Mouse (Mus musculus): ENCODE results near the gene Marf1. TPM values are rescaled to one million over a fixed set of nuclear protein-coding genes. Genes with fewer than 3 reads are reported as not detected.
"Not testable (repeated sequence)": the region's sequence is repeated elsewhere in the genome, so short reads cannot be mapped to it uniquely, and the experiment has no call there.

Marf1 gene
- polyA plus RNA-seq, 1 experiment from 2014 or later: 19.1 TPM

DNA sequence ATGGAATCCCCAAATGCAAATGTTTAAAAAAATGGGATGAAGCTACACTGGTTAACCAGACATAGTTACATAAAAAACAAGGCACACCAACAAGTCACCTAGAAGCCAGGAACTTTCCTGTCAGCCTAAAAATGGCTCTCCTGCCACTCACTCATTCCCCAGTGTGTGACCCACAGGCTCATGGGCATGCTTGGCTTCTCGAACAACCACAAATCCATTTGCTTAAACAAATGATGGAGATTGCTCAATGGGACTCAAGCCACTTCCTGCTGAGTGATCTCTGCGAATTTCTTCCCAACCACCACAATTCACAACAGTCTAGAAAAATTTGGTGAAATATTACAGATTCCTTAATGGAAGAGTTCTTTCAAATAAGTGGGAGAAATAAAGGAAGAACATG, 52.2 kb downstream of the Marf1 start:
- H3K4me1 ChIP-seq: no peaks in the 10 kb centered on the region
- no peak for ATAC-seq (ENCODE audit: insufficient number of reproducible peaks, insufficient read depth, low FRiP score, low TSS enrichment)
- H3K27me3 ChIP-seq: no peaks in the 10 kb centered on the region
- peaks cover 55% of the 10 kb centered on the region for H3K36me3 ChIP-seq
- 75% methylated on average over 2 of the region's 2 CpGs for WGBS
- no peak overlapping the region for H3K9ac ChIP-seq
- H3K9me3 ChIP-seq: no peaks in the 10 kb centered on the region
- H3K27ac ChIP-seq: no peak overlapping the region
- H3K4me3 ChIP-seq: no peak overlapping the region
- H3K4me2 ChIP-seq (replicated peaks): no peak overlapping the region

DNA sequence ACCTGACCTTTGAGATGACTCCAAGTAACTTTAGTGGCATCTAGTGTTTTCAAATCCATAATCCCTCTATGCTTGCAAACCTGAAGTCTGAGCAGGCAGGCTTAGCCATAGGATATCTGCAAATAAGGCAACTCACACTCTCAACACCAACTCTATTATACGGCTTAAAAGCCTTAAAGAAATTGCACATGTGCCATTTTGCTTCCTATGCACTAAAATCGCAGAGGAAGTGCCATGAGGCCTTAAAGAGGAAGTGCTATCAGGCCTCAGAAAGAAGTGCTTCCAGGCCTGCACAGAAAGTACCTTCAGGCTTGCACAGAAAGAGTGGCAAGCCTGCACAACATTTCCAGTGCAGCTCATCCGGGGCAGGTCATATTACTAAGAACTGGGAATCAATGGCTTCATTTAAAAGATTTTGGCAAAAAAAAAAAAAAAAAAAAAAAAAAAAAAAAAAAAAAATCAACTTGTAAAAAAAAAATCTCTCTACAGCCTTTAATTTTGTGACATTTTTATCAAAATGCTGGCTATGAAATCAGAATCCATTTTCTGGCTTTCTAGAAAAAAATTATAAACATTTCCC, 53.4 kb downstream of the Marf1 start:
- Histone ChIP-seq H3K4me3 (no peak overlapping the region), H3K27ac (no peak overlapping the region), H3K4me2 (replicated peaks) (no peak overlapping the region), H3K4me1 (no peaks in the 10 kb centered on the region), H3K9me3 (no peaks in the 10 kb centered on the region), H3K9ac (no peak overlapping the region), H3K36me3 (peaks cover 50% of the 10 kb centered on the region), H3K27me3 (no peaks in the 10 kb centered on the region)
- no peak for ATAC-seq (ENCODE audit: insufficient number of reproducible peaks, insufficient read depth, low FRiP score, low TSS enrichment)
- WGBS: 70% methylated on average over 3 of the region's 3 CpGs

- ATAC-seq (ENCODE audit: insufficient number of reproducible peaks, insufficient read depth, low FRiP score, low TSS enrichment): no peak
- Histone ChIP-seq H3K27ac (no peak overlapping the region), H3K9ac (no peak overlapping the region), H3K4me3 (no peak overlapping the region), H3K9me3 (no peaks in the 10 kb centered on the region), H3K4me2 (replicated peaks) (no peak overlapping the region), H3K4me1 (no peaks in the 10 kb centered on the region), H3K27me3 (no peaks in the 10 kb centered on the region), H3K36me3 (peaks cover 18% of the 10 kb centered on the region)
- WGBS: 87% methylated on average over 6 of the region's 6 CpGs
These were observed 57.3 kb downstream of the Marf1 start for GRCm38 (mm10) chr16:14105891-14106290.

- no peak for ATAC-seq (ENCODE audit: insufficient number of reproducible peaks, insufficient read depth, low FRiP score, low TSS enrichment)
- Histone ChIP-seq H3K4me2 (replicated peaks) (no peak overlapping the region), H3K9ac (no peak overlapping the region), H3K4me3 (no peak overlapping the region), H3K27ac (no peak overlapping the region), H3K9me3 (no peaks in the 10 kb centered on the region), H3K4me1 (no peaks in the 10 kb centered on the region), H3K27me3 (no peaks in the 10 kb centered on the region), H3K36me3 (no peaks in the 10 kb centered on the region)
- 63% methylated on average over 2 of the region's 2 CpGs for WGBS
These were observed 71.4 kb downstream of the Marf1 start for GRCm38 (mm10) chr16:14091771-14092170.

- Histone ChIP-seq H3K9ac (no peak overlapping the region), H3K27ac (no peak overlapping the region), H3K4me3 (no peak overlapping the region), H3K4me1 (no peaks in the 10 kb centered on the region), H3K36me3 (no peaks in the 10 kb centered on the region), H3K9me3 (no peaks in the 10 kb centered on the region), H3K4me2 (replicated peaks) (no peak overlapping the region), H3K27me3 (no peaks in the 10 kb centered on the region)
- ATAC-seq (ENCODE audit: insufficient number of reproducible peaks, insufficient read depth, low FRiP score, low TSS enrichment): no peak
- 88% methylated on average over 3 of the region's 3 CpGs for WGBS
These were observed 73.9 kb downstream of the Marf1 start for GRCm38 (mm10) chr16:14089296-14089695.

- ATAC-seq (ENCODE audit: insufficient number of reproducible peaks, insufficient read depth, low FRiP score, low TSS enrichment): no peak
- H3K36me3 ChIP-seq: no peaks in the 10 kb centered on the region
- no peaks in the 10 kb centered on the region for H3K9me3 ChIP-seq
- WGBS: 75% methylated on average over 3 of the region's 3 CpGs
- H3K9ac ChIP-seq: no peak overlapping the region
- H3K4me2 ChIP-seq (replicated peaks): no peak overlapping the region
- no peak overlapping the region for H3K4me3 ChIP-seq
- no peak overlapping the region for H3K27ac ChIP-seq
- no peaks in the 10 kb centered on the region for H3K4me1 ChIP-seq
- no peaks in the 10 kb centered on the region for H3K27me3 ChIP-seq
These were observed 74.9 kb downstream of the Marf1 start for GRCm38 (mm10) chr16:14088249-14088648.

DNA sequence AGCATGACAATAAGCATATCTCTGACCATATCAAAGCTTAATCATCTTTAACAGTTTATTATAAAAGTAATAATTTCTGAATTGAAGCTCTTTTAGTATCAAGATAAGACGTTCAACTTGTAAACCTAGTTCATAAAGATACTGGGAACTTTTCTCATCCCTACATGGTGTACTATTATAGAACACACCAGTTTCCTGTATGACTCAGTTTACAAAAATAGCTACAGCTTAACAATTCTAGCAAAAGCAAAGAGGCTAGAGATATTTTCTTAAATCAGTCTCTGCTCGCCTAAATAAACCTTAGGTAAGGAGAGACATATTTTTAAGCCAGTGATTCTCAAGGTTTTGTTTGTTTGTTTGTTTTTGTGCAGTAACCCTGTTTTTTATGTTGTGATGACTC, 80.2 kb downstream of the Marf1 start:
- ATAC-seq (ENCODE audit: insufficient number of reproducible peaks, insufficient read depth, low FRiP score, low TSS enrichment): no peak
- H3K9ac ChIP-seq: no peak overlapping the region

DNA sequence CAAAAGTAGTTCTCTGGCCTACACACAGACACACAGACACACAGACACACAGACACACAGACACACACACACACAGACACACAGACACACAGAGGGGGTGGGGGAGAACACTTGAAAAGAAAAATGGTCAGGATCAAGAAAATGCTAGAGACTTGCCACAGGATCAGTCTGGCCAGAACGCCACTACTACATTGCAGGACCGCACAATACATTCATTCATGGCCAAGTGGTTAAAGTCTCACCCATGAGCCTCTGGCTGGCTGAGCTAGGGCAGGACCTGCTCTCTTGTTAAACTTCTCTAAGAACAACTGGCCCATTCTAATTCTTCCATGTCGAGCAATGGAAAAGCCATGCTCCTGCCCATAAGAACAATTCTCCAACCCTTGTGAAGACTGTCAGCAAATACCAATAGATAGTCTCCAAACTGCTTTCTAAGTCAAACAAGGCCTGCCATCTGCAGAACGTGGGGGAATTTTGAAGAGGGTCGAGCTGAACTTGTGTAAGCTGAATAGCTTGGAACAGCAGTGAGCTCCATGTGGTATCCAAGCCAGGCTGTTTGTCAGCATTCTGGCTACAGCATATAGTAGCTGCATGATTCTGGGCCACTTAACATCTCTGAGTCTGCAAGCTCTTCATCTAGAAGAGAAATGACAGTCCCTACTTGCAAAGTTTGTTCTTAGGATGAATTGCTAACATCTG, 92.5 kb downstream of the Marf1 start:
- H3K36me3 ChIP-seq: no peaks in the 10 kb centered on the region
- H3K9me3 ChIP-seq: no peaks in the 10 kb centered on the region
- H3K27me3 ChIP-seq: no peaks in the 10 kb centered on the region
- H3K4me3 ChIP-seq: no peak overlapping the region
- H3K27ac ChIP-seq: no peak overlapping the region
- H3K4me1 ChIP-seq: no peaks in the 10 kb centered on the region
- no peak for ATAC-seq (ENCODE audit: insufficient number of reproducible peaks, insufficient read depth, low FRiP score, low TSS enrichment)
- H3K4me2 ChIP-seq (replicated peaks): no peak overlapping the region
- WGBS: 56% methylated on average over 5 of the region's 5 CpGs
- no peak overlapping the region for H3K9ac ChIP-seq

More for the DNA sequence above, 80.2 kb downstream of the Marf1 start:
- H3K4me1 ChIP-seq: no peaks in the 10 kb centered on the region
- 82% methylated on average over 2 of the region's 2 CpGs for WGBS
- H3K36me3 ChIP-seq: no peaks in the 10 kb centered on the region
- peaks cover 3% of the 10 kb centered on the region; the same call in 1 of the 2 replicates for H3K9me3 ChIP-seq
- H3K4me3 ChIP-seq: no peak overlapping the region
- H3K27me3 ChIP-seq: no peaks in the 10 kb centered on the region
- H3K4me2 ChIP-seq (replicated peaks): no peak overlapping the region
- no peak overlapping the region for H3K27ac ChIP-seq

- H3K9me3 ChIP-seq; H3K9ac ChIP-seq; H3K27me3 ChIP-seq; ATAC-seq (ENCODE audit: insufficient number of reproducible peaks, insufficient read depth, low FRiP score, low TSS enrichment); H3K36me3 ChIP-seq; H3K4me2 ChIP-seq (replicated peaks); H3K4me3 ChIP-seq; H3K4me1 ChIP-seq; H3K27ac ChIP-seq: not testable (repeated sequence)
- 74% methylated on average over 2 of the region's 2 CpGs for WGBS
These were observed 94.5 kb downstream of the Marf1 start for GRCm38 (mm10) chr16:14068701-14069100.

DNA sequence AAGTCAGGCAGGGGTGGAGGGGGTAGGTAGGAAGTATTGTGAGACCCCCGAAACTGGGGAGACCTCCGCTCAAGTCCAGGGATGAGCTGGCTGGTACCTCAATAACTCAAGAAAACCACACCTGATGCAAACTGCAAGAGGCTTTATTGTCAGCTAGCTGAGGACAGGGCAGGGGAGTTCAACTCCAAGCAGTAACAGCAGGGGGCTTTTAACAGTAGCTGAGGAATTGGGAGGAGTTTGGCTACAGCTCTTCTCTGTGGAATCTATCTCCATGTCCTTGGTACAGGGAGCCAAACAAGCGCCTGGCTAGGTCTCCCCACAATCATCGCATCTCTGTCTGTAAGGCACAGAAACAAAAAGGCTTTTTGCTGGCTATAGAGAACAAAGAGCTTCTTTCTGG, 96.6 kb downstream of the Marf1 start:
- not testable (repeated sequence) for H3K4me2 ChIP-seq (replicated peaks); H3K36me3 ChIP-seq; H3K27ac ChIP-seq; H3K9ac ChIP-seq; H3K4me3 ChIP-seq; H3K4me1 ChIP-seq; H3K27me3 ChIP-seq; ATAC-seq (ENCODE audit: insufficient number of reproducible peaks, insufficient read depth, low FRiP score, low TSS enrichment); H3K9me3 ChIP-seq
- 74% methylated on average over 4 of the region's 4 CpGs for WGBS

DNA sequence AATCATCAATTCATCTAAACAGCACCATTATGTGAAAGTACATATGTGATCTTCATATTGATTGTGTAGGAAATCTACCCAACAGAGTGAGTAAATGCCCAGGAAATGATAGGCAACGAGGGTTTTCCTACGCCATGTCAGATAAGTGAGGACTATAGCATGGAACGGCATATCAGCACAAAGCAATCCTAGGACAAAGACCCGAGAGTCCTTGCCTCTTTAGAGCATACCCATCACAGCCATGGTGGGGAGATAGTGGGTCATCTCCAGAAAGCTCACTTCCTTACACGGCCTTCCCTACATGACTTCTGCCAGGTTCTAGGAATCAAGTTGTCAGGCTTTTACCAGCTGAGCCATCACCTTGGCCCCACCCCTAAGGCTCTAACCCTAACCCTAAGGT, 103.3 kb downstream of the Marf1 start:
- Histone ChIP-seq H3K36me3 (no peaks in the 10 kb centered on the region), H3K4me1 (no peaks in the 10 kb centered on the region), H3K27ac (no peak overlapping the region), H3K4me2 (replicated peaks) (no peak overlapping the region), H3K27me3 (no peaks in the 10 kb centered on the region), H3K9ac (no peak overlapping the region), H3K9me3 (no peaks in the 10 kb centered on the region), H3K4me3 (no peak overlapping the region)
- ATAC-seq (ENCODE audit: insufficient number of reproducible peaks, insufficient read depth, low FRiP score, low TSS enrichment): no peak
- WGBS: 67% methylated on average over 5 of the region's 5 CpGs

Measured in embryonic facial prominence, embryonic 12.5 days (tissue).